Mouse (Mus musculus) cerebellum, adult 2 months (tissue): ENCODE data around the gene Phospho1.

Experiments
- CTCF ChIP-seq: fragments of 200-500 bp; IDR thresholded peaks from 2 replicates; pipeline ENCODE4 v1.5.1; 2011; ENCODE audit warnings: low read depth, mild to moderate bottlenecking, control low read depth, low read length, moderate library complexity, borderline replicate concordance; ENCODE audit not compliant: insufficient read depth
- POLR2A ChIP-seq: fragments of 200-500 bp; IDR thresholded peaks from 2 replicates; pipeline ENCODE4 v1.6.1; 2011; ENCODE audit warnings: low read length, control low read depth, borderline replicate concordance; ENCODE audit not compliant: insufficient read depth

DNA sequence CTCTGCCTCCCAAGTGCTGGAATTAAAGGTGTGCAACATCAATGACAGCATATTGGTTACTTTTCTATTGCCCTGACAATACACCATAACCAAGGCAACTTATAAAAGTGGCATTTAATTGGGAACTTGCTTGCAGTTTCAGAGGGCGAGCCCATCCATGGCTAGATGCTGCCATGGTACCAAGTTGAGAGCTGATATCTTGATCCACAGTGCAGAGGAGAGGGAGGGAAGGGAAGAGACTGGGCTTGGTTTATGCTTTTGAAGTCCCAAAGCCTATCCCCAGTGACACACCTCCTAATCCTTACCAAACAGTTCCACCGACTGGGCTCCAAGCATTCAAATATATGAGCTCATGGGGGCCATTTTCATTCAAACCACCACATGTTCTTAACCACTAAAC, 10.2 kb upstream of the Phospho1 start:
- TF ChIP-seq CTCF = no peak
- no peak for TF ChIP-seq POLR2A
